In the genomic region with DNA sequence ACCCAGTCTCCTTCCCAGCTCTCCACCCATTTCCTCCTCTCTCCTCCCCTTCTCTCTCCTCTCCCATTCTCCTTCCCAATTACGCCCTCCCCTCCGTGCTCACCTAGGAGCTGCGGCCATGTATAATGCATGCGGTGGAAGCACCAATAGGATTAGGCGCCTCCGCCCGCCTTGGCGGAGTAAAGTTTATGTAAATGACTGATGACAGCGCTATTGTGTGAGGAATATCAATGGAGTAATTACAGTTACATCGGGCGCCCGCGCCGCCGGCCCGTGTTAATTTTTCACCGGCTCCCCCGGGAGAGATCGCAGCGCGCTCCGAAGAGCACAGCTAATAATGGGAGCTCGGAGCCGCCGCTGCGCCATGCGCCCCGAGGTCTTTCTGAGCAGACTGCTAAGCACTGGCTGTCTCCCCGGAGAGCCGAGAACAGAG, we compare ENCODE assay signal across 9 mouse cellular contexts. TPM values are rescaled to one million over a fixed set of nuclear protein-coding genes. Genes with fewer than 3 reads are reported as not detected.
DNase-seq lines count a peak whose midpoint lies in the region; ATAC-seq lines count a peak whose summit lies in the region.
"Had no signal": no experiment of that assay in that cellular context is flagged by ENCODE, and none has a peak within 500 bp of the region (broad histone marks: within the 10 kb centered on the region; RNA-seq: fewer than 3 reads in every experiment).

No protein-coding gene starts in this region.

- no peak for DNase-seq in cerebellum, postnatal 4 days (ENCODE audit: low spot score in 2 of 2)
- peak; percentile 28 for DNase-seq in cerebellum, adult 8-10 months
- peak; percentile 56 to 57 for DNase-seq in frontal cortex, postnatal 10 days (ENCODE audit: low spot score in 2 of 2)
- peak; percentile 55 for DNase-seq in layer of hippocampus, adult 8-10 months (ENCODE audit: low spot score in 2 of 2)
- peak; percentile 7 for DNase-seq in lung, postnatal 36 days
- DNase-seq in urinary bladder, postnatal 14 days (ENCODE audit: low spot score), result no peak
- DNase-seq in thymus, postnatal 25 days, result no peak

- peak; percentile 67 for ATAC-seq in cerebellum, adult (ENCODE audit: insufficient number of reproducible peaks, low FRiP score, low TSS enrichment)

RNA-seq across cellular contexts. Expression of a gene that starts 23.9 kb away (rescaled TPM):
- total RNA-seq in layer of hippocampus, adult 8-10 months (2022), result under 1 TPM in 2 of 4 experiments, not detected in 2; 0.08 to 0.55 TPM
- total RNA-seq: heart, postnatal 10 days had no signal

Comparison
In these comparisons a context has a peak if more than half of its experiments do, and no peak if none do; other contexts are left out.
1. DNase-seq: peak in cerebellum, adult 8-10 months (single experiment), frontal cortex, postnatal 10 days (2 of 2), layer of hippocampus, adult 8-10 months (2 of 2) and lung, postnatal 36 days (single experiment); none in cerebellum, postnatal 4 days (0 of 2), urinary bladder, postnatal 14 days (single experiment) and thymus, postnatal 25 days (single experiment).